Mouse (Mus musculus): ENCODE data around the gene Cyp2s1.

Gene Cyp2s1

DNA sequence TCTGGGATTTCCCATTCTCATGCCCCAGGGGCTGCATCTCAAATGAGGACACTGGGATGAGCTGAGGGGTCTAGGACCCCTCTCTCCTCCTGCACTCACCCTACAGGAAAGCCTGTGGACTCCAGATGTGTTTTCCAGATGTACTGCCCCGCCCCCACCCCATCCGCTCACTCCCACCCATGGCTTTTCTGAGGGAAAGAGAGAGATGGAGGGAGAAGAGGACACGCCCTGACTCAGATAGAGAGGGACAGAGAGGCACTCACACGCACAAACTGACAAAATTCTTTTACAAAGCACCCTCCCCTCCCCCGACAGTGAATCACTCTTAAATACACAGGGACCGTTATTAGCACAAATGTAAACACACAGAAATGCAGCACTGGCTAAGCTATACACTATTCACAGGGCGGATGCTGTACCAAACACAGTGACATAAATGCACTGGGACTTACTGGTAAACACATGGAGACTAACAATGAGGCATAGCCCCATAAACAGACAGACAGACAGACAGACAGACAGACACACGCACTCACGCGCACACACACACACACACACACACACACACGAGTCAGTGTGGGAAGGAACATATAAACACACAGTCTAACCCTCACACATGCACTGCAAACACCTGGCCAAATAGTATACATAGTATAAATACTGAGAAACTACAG, 34.6 kb downstream of the Cyp2s1 start:
- DNase-seq (ENCODE audit: low spot score in 2 of 2): no peak

DNA sequence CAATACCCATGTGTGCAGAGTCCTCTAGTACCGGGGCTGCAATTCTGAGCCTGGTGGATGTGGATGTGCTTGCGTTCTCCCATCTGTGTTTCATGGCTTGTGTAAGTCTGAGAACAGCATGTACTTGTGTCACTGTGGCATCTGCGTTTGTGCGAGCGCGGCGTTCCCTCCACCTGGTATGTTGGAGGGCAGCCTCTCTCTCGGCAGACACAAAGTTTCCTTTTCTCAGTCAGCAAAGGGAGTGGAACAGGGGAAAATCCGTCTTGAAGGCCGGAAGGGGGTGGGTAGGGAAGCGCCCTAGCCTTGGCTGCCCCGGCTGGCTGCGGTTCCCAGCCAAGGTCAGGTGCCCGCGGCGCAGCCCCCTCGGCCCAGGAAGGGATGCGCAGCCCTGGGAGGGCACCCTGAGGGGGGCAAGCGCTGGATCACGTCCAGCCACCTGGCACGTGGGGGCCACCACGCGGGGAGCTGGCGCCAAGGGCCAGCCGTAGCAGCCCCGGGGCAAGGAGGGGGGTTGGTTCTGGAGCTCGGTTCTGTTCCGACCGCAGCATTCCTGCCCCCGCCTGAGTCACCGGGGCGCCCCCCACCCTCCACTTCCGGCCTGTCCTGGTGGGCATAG, 35.3 kb downstream of the Cyp2s1 start:
- DNase-seq (ENCODE audit: low spot score in 2 of 2): no peak

DNA sequence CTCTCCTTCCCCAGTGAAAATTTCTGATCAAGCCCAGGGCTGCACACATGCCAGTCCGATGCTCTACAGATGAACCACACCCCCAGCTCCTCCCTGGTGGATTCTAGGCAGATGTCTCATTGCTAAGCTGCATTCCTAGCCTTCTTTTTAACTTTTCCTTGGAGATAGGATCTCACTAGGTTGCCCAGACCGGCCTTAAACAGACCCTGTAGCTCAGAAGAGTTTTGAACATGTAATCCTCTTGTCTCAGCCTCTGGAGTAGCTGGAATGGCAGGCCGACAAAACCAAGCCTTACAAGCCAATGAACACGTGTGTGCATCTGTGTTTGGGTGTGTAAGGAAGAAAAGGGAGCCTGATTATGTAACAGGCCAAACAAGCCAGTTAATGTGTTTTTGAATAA, 36.0 kb downstream of the Cyp2s1 start:
- DNase-seq (ENCODE audit: low spot score in 2 of 2): no peak

DNA sequence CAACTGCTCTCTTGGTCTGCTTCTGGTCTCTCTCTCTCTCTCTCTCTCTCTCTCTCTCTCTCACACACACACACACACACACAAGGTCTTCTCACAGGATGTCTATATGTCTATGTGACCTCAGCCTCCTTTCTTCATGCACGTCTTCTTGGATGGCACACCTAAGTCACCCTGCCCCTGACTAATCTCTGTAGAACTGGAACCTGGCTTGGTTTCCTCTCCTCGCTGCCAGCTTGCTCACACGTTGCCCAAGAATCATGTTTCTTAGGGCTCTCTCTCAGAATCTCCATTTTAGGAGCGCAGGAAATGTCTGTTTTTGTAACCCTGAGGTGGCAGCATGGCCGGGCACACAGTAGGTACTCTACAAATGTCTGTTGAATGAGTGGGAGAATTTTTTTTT, 36.7 kb downstream of the Cyp2s1 start:
- no peak for DNase-seq (ENCODE audit: low spot score in 2 of 2)

DNA sequence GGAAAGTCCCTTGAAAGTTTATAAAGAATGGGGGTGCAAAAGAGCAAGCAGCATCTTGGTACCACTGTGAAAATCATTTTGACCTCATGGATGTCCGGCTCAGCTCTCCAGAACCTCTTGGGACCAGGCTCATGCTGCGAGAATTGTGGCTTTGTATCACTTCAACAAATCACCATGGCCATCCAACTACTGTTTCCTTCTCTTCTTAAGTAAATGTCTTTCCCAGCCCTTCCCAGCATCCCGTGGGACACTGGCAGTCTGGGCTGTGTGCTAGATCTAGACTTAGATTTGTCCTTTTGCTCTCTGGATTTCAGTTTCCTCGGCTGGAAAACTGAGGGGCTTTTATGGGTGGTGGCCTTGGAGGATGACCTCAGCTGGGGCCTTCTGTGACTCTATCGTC, 48.5 kb downstream of the Cyp2s1 start:
- DNase-seq (ENCODE audit: low spot score in 2 of 2): no peak

DNA sequence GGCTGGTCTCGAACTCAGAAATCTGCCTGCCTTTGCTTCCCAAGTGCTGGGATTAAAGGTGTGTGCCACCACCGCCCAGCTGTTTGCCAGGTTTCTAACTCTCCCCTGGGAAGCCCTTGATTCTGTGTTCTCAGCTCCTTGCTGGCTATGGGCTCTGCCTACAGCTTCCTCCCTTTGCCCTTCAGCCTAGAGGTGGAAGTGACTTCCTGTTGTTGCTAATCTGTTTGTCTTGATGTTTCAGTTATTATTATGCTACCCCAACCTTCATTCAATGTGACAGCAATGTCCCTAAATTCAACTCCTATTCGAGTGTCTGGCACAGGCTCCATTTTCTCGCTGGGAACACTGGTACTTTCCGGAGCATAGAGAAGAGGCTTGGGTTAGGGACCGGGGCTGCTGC, 50.6 kb downstream of the Cyp2s1 start:
- no peak for DNase-seq (ENCODE audit: low spot score in 2 of 2)

DNA sequence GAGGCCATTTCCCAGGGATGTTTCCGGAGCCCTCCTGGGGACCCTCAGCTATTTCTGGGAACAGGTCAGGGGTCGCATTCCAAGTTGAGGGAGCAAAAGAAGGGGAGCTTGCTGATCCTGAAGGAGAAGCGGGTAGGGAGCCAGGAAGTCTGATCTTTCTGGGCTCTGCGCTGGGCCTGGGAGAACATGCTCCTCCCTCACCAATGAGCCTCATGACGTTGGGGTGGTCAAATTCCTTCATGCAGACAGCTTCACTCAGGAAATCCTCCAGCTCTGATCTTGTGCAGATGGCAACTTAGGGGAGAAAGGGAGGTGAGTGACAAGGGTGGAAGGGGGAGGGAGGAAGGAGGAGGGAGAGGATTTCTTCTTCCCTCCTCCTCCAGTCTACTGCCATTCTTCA, 52.5 kb downstream of the Cyp2s1 start:
- no peak for DNase-seq (ENCODE audit: low spot score in 2 of 2)

DNA sequence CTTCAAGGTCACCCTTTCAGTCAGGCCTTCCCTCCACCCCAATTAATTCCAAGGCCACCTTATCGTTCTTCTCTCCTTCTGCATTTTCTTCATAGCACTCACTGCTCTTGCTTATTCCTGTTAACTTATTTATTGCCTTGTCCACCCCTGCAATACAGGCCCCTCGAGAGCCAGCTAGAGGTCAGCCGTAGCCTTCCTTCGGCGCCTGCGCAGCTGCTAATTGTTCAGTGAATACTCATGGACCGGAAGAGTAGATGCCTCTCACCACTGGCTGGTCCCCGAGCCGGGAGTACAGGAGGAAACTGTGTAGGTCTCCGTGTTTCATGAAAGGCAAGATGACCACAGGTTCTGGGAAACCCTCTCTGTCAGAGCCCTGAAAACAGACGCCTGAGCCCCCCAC, 53.0 kb downstream of the Cyp2s1 start:
- DNase-seq (ENCODE audit: low spot score in 2 of 2): no peak

DNA sequence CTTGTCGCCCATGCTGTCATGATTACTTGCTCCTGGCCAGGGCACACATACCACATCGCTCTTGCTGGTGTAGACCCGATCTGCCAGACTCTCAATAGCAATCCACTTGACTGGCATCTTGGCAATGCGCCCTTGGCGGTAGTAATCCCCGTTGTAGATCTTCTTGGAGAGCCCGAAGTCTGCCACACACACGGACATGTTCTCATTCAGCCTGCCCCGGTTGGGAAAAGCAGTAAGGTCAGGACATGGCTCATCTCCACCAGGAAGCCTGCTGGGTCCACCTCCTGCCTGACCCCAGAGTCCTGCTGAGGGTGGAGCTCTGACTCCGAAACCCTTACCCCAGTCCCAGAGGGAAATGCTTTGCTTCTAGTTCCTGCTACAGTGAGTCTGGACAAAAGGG, 55.4 kb downstream of the Cyp2s1 start:
- no peak for DNase-seq (ENCODE audit: low spot score in 2 of 2)

DNA sequence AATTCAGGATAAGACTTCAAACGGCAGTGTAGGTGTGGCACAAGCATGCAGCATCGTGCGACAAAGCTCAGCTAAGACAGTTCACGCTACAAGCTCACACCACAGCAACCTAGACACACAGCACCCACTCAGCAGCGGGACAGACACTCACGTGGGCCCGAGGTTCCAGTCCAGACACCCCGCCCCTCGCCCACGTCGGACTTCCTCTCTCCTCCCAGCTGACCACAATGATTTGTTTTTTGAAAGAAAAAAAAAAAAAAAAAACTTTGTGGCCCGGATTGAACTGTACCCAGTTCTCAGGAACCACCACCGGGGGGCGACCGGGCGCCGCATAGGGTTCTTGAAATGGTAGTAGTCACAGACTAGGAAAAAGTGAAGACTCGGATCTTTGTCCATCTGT, 60.7 kb downstream of the Cyp2s1 start:
- DNase-seq (ENCODE audit: low spot score in 2 of 2): peak; percentile 91 to 93

DNA sequence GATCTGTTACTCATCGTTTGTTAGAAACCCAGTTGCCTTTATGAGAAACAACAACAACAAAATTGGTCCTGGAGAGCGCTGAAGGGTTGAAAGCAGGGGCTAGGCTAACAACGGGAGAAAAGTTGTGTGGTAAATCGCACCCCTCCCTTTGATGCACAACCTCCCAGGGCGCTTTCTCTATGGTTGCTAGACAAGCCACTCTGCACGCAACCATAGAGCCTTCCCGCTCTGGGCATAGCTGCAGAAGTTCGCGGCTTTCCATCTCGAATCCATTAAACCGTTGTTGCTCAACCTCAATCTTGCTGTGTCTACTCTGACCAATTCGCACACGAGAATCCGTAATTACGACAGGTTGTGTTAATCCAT, 61.3 kb downstream of the Cyp2s1 start:
- peak in 1 of 2 experiments; percentile 68 for DNase-seq (ENCODE audit: low spot score in 2 of 2)

DNA sequence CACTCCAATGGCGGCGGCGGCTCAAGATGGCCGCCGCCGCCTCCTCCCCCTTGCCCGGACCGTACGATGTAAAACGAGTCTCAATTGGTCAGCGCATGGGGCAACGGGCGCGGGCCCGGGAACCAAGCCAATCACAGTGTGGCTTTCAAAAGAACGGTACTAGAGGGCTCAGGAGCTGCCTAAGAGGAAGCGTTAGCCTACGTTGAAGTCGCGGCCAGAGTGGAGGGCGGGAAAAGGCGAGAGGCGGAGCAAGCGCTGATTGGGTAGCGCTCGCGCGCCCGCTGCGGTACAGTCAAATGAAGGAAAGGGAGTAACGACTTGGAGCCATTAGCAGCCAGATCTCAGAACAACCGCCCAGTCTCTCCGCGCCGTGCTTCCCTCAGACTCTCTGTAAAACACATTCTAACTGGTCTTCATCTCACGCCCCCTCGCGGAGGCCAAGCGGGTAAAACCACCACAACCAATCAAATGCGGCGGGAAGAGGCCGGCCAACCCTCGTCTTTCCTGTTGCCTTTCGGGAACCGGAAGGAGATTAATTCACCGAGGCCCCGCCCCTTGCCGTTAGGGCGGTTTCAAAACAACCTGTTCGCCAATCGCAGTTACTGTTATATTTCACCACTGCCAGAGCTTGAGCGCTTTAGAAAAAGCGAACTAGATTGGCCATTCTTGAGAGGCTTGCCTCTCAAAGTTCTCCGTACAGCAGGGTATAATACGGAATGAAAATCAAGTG, 61.8 kb downstream of the Cyp2s1 start, which contains the start of gene Hnrnpul1:
TSS of gene Hnrnpul1 (minus strand) at position 20 of the 730 bp plus-strand sequence.
- DNase-seq (ENCODE audit: low spot score in 2 of 2): peak; percentile 99

DNA sequence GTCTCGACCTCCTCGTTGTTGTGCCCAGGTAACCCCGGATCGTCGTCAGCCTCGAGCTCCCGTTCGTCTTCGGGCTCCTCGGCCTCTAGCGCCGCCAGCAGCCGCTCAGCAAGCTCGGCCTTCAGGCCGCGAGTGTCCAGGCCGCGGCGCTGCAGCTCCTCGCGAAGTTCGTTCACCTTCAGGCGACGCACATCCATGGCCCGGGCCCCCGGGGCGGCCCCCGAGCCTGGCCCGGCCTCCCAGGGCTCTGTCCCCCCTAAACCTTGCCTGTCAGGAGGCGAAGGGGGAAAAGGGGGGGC, 62.3 kb downstream of the Cyp2s1 start:
- DNase-seq (ENCODE audit: low spot score in 2 of 2): no peak

DNA sequence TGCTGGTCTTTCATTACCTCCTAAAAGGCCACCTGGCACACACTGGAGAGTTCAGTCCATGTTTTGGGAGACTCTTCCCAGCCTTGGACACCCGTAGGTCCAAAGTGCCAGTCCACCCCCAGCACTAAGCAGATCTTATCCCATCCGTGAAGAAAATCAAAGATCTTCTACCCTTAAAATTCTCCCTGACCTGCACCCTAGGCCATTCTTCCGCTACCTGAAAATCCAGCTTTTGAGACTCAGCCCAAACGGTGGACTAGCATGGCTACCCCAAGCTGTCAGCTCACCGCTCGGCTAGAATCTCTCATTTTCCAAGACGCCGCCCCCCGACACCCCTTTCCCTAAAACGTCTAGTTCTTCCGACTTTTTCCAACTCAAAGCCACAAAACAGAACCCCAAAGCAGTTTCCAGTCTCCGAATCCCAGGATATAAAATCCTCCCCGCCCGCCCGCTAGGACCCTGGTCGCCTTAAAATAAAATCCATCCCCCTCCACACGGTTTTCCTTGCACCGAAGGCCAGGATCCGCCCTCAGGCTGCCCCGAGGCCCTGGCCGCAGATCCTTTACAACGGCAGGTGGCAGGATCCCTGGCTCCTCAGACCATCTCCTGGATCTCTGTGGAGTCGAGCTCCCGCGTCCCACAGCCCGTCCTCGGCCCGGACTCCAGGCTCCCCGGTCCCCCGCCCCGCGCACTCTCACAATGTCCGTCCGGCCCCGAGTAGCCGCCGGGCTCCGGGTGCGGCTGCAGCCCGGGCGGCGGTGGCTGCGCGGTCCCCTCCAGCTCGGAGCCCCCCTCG, 62.9 kb downstream of the Cyp2s1 start:
- no peak for DNase-seq (ENCODE audit: low spot score in 2 of 2)

DNA sequence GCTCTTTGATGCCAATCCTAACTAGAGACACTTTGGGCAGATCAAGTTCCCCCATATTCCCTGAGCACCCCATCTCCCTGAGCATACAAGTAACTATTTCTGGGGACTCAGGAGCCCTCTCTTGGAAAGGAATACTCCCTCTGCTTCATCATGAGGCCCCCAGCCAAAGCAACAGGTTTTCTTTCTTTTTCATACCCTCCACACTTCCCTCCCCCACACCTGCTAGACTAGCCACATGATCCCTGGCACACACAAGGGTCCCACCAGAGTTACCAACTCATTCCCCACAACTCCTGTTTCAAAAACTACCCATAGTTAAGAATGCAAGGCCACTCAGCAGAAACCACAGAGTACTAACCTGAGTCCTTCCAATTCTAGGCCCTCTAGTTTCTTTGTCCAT, 63.6 kb downstream of the Cyp2s1 start:
- no peak for DNase-seq (ENCODE audit: low spot score in 2 of 2)

Data from spleen, postnatal 36 days (tissue).